Mouse (Mus musculus): Measurements from ENCODE around the gene Fam198a.

Fam198a gene

GRCm38 (mm10) chr9:121950418-121951113 lies at the start of gene Fam198a:
Gene Fam198a, plus strand, starts transcription at chr9:121950988.
- peak; percentile 67 for DNase-seq (ENCODE audit: low spot score)

- DNase-seq (ENCODE audit: low spot score) = no peak
Observed at GRCm38 (mm10) chr9:121901710-121902700, 48.8 kb upstream of the Fam198a start.

GRCm38 (mm10) chr9:121903476-121904305 lies 47.1 kb upstream of the Fam198a start:
- no peak for DNase-seq (ENCODE audit: low spot score)

- DNase-seq (ENCODE audit: low spot score) = no peak
Observed at GRCm38 (mm10) chr9:121904319-121904718, 46.5 kb upstream of the Fam198a start.

- DNase-seq (ENCODE audit: low spot score) = no peak
Observed at GRCm38 (mm10) chr9:121904946-121905345, 45.8 kb upstream of the Fam198a start.

- no peak for DNase-seq (ENCODE audit: low spot score)
Observed at GRCm38 (mm10) chr9:121905556-121906185, 45.1 kb upstream of the Fam198a start.

- no peak for DNase-seq (ENCODE audit: low spot score)
Observed at GRCm38 (mm10) chr9:121906456-121906855, 44.3 kb upstream of the Fam198a start.

GRCm38 (mm10) chr9:121907356-121908070 lies 43.3 kb upstream of the Fam198a start:
- no peak for DNase-seq (ENCODE audit: low spot score)

GRCm38 (mm10) chr9:121908321-121908720 lies 42.5 kb upstream of the Fam198a start:
- no peak for DNase-seq (ENCODE audit: low spot score)

GRCm38 (mm10) chr9:121909635-121910034 lies 41.2 kb upstream of the Fam198a start:
- DNase-seq (ENCODE audit: low spot score) = no peak

GRCm38 (mm10) chr9:121911196-121911595 lies 39.6 kb upstream of the Fam198a start:
- DNase-seq (ENCODE audit: low spot score) = no peak

GRCm38 (mm10) chr9:121912786-121913185 lies 38.0 kb upstream of the Fam198a start:
- DNase-seq (ENCODE audit: low spot score) = no peak

GRCm38 (mm10) chr9:121914226-121914757 lies 36.5 kb upstream of the Fam198a start:
- no peak for DNase-seq (ENCODE audit: low spot score)

GRCm38 (mm10) chr9:121915056-121915455 lies 35.7 kb upstream of the Fam198a start:
- DNase-seq (ENCODE audit: low spot score) = no peak

- no peak for DNase-seq (ENCODE audit: low spot score)
Observed at GRCm38 (mm10) chr9:121916102-121916501, 34.7 kb upstream of the Fam198a start, which contains the start of gene Cyp8b1. Gene Cyp8b1, minus strand, starts transcription at chr9:121916305.

- DNase-seq (ENCODE audit: low spot score) = no peak
Observed at GRCm38 (mm10) chr9:121919027-121919501, 31.7 kb upstream of the Fam198a start.

GRCm38 (mm10) chr9:121923443-121923842 lies 27.3 kb upstream of the Fam198a start:
- no peak for DNase-seq (ENCODE audit: low spot score)

GRCm38 (mm10) chr9:121923906-121924305 lies 26.9 kb upstream of the Fam198a start:
- DNase-seq (ENCODE audit: low spot score) = no peak

GRCm38 (mm10) chr9:121924901-121925560 lies 25.8 kb upstream of the Fam198a start:
- no peak for DNase-seq (ENCODE audit: low spot score)

- DNase-seq (ENCODE audit: low spot score) = no peak
Observed at GRCm38 (mm10) chr9:121925959-121926358, 24.8 kb upstream of the Fam198a start.

All from lung, postnatal 25 days (tissue).